Mouse (Mus musculus): ENCODE data around the gene Bivm. TPM values are rescaled to one million over a fixed set of nuclear protein-coding genes. Genes with fewer than 3 reads are reported as not detected.

Bivm gene
- total RNA-seq, 2 experiments from 2014 or later = 14.6 to 15.9 TPM

- no peak for DNase-seq (ENCODE audit: low spot score in 2 of 2)
These were observed 53.9 kb downstream of the Bivm start for GRCm38 (mm10) chr1:44172656-44173055.

GRCm38 (mm10) chr1:44173903-44174302 lies 55.1 kb downstream of the Bivm start:
- DNase-seq (ENCODE audit: low spot score in 2 of 2) = no peak

DNA sequence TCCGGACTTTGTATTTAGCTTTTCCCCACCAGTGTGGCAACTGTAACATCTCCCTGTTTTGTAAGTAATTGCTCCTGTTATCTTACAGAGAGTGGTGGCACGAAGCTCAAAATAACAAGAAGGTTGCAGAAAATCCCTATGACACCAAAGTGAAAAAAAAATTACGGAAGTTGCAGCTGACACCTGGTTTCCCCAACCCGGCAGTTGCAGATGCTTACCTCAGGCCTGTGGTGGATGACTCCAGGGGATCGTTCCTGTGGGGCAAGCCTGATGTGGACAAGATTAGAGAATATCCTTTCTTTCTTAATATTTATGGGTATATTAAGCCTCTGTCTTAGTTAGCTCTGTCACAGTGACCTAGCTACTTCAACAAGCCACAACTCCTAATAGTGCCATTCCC lies 59.3 kb downstream of the Bivm start:
- DNase-seq (ENCODE audit: low spot score in 2 of 2) = no peak

- no peak for DNase-seq (ENCODE audit: low spot score in 2 of 2)
These were observed 67.6 kb downstream of the Bivm start for GRCm38 (mm10) chr1:44186396-44186795.

Other genes with a start within 250 kb of the Bivm start
- gene Tpp2, start 185.3 kb upstream of the Bivm start, total RNA-seq (2021) = 10 to 100 TPM; 38.4 to 47.7 TPM
- gene Mettl21c, start 98.9 kb upstream of the Bivm start, total RNA-seq (2021) = not detected
- gene Gm8251, start 57.0 kb upstream of the Bivm start, total RNA-seq (2021) = under 1 TPM in 1 of 2 experiments, not detected in 1; 0.03 TPM
- 10 to 100 TPM in 1 of 2 experiments, 1 to 10 TPM in 1; 9.5 to 10.2 TPM for gene Tex30, start 16.5 kb upstream of the Bivm start, total RNA-seq (2021)
- gene Kdelc1, start 149 bp upstream of the Bivm start, total RNA-seq (2021) = 10 to 100 TPM; 10.8 to 15.9 TPM
- 10 to 100 TPM; 18.1 to 22.3 TPM for gene Ercc5, start 28.8 kb downstream of the Bivm start, total RNA-seq (2021)
- gene Mettl21e, start 100.0 kb downstream of the Bivm start, total RNA-seq (2021) = not detected